In the genomic region with DNA sequence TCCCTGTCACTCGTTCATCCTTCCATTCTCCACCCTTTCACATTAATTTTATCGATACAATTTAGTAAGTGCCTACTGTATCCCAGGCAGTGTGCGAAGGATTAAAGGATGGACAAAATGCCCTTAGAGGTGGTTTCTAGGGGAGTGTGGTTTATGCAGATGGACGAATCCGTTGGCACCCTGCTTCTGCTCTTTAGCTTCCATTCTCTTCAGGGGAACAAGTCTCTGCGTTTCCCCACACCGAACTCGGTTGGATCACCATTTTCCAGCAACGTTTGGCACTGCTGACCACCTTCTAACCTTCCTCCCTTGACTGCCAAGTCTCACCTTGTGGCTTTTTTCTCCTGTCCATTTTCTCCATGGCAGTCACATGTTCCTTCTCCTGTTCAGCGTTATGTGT, we compare ENCODE assay signal across 9 mouse cellular contexts. TPM values are rescaled to one million over a fixed set of nuclear protein-coding genes. Genes with fewer than 3 reads are reported as not detected.
A peak's percentile ranks its signal among the peaks of the same experiment; 100 is the strongest.
DNase-seq lines count a peak whose midpoint lies in the region; ATAC-seq lines count a peak whose summit lies in the region.
"Had no signal": no experiment of that assay in that cellular context is flagged by ENCODE, and none has a peak within 500 bp of the region (broad histone marks: within the 10 kb centered on the region; RNA-seq: fewer than 3 reads in every experiment).

No protein-coding gene starts in this region.

- H3K9ac ChIP-seq in kidney, embryonic 16.5 days (replicated peaks; ENCODE audit: low read length) = peak overlapping the region; percentile 85
- peak overlapping the region; percentile 87 for H3K9ac ChIP-seq in embryonic facial prominence, embryonic 11.5 days (replicated peaks; ENCODE audit: low read length)
- peak overlapping the region; percentile 98 for H3K9ac ChIP-seq in hindbrain, embryonic 15.5 days
- H3K9ac ChIP-seq in midbrain, embryonic 14.5 days (replicated peaks; ENCODE audit: low read length) = peak overlapping the region; percentile 97

- 16% methylated on average over 10 of the region's 10 CpGs for whole genome bisulfite sequencing in kidney, embryonic 16.5 days
- WGBS in embryonic facial prominence, embryonic 11.5 days = 19% methylated on average over 10 of the region's 10 CpGs
- WGBS in hindbrain, embryonic 15.5 days = 9% methylated on average over 10 of the region's 10 CpGs
- WGBS in midbrain, embryonic 14.5 days = 14% methylated on average over 10 of the region's 10 CpGs

- DNase-seq in kidney, postnatal 4 days = no peak
- DNase-seq in embryonic facial prominence, embryonic 11.5 days (ENCODE audit: low spot score) = no peak
- no peak for DNase-seq in midbrain, embryonic 14.5 days
- DNase-seq in thymus, postnatal 10 days (ENCODE audit: low spot score in 2 of 2) = no peak
- DNase-seq in layer of hippocampus, postnatal 25 days (ENCODE audit: extremely low spot score in 1 of 2, low spot score in 1 of 2) = no peak
- DNase-seq in urinary bladder, adult 2 months (ENCODE audit: low spot score) = no peak

- no peaks in the 10 kb centered on the region for H3K27me3 ChIP-seq in kidney, embryonic 16.5 days (ENCODE audit: insufficient read depth, low read length)
- no peaks in the 10 kb centered on the region for H3K27me3 ChIP-seq in embryonic facial prominence, embryonic 11.5 days (ENCODE audit: control insufficient read depth, insufficient read depth, low read length)
- H3K27me3 ChIP-seq in hindbrain, embryonic 15.5 days = no peaks in the 10 kb centered on the region
- H3K27me3 ChIP-seq in midbrain, embryonic 14.5 days (ENCODE audit: control insufficient read depth, insufficient read depth, low read length) = no peaks in the 10 kb centered on the region

- H3K4me3 ChIP-seq in kidney, embryonic 16.5 days (ENCODE audit: low read length) = peak overlapping the region; percentile 86
- H3K4me3 ChIP-seq in embryonic facial prominence, embryonic 11.5 days (ENCODE audit: low read depth, low read length) = peak overlapping the region; percentile 89
- peak overlapping the region; percentile 93 for H3K4me3 ChIP-seq in hindbrain, embryonic 15.5 days
- H3K4me3 ChIP-seq in midbrain, embryonic 14.5 days (replicated peaks; ENCODE audit: low read depth, low read length) = peak overlapping the region; percentile 94

- H3K4me2 ChIP-seq in kidney, embryonic 16.5 days (replicated peaks; ENCODE audit: low read depth, low read length) = peak overlapping the region; percentile 98
- H3K4me2 ChIP-seq in embryonic facial prominence, embryonic 11.5 days (ENCODE audit: low read depth, low read length) = peak overlapping the region; percentile 98
- H3K4me2 ChIP-seq in hindbrain, embryonic 15.5 days = peak overlapping the region; percentile 89
- peak overlapping the region; percentile 87 for H3K4me2 ChIP-seq in midbrain, embryonic 14.5 days (ENCODE audit: low read length)

- no peak; the same call in 1 of the 2 replicates for ATAC-seq in kidney, embryonic 16.5 days (ENCODE audit: low FRiP score, low TSS enrichment)
- peak; percentile 14; the same call in 1 of the 2 replicates for ATAC-seq in embryonic facial prominence, embryonic 11.5 days (replicated peaks; ENCODE audit: insufficient number of reproducible peaks, low FRiP score, low TSS enrichment, low read depth)
- ATAC-seq in hindbrain, embryonic 15.5 days (ENCODE audit: low FRiP score, low read depth) = no peak; the same call in 1 of the 2 replicates
- ATAC-seq in midbrain, embryonic 14.5 days (ENCODE audit: low FRiP score, low TSS enrichment) = peak; percentile 15; the same call in 1 of the 2 replicates

- H3K36me3 ChIP-seq in kidney, embryonic 16.5 days (ENCODE audit: insufficient read depth, low read length) = peaks cover 18% of the 10 kb centered on the region
- peaks cover 6% of the 10 kb centered on the region for H3K36me3 ChIP-seq in embryonic facial prominence, embryonic 11.5 days (replicated peaks; ENCODE audit: control insufficient read depth, insufficient read depth, low read depth, low read length)
- H3K36me3 ChIP-seq in hindbrain, embryonic 15.5 days = peaks cover 10% of the 10 kb centered on the region
- H3K36me3 ChIP-seq in midbrain, embryonic 14.5 days (ENCODE audit: control insufficient read depth, insufficient read depth, low read length) = peaks cover 39% of the 10 kb centered on the region

- no peaks in the 10 kb centered on the region for H3K9me3 ChIP-seq in kidney, embryonic 16.5 days (ENCODE audit: low read length)
- no peaks in the 10 kb centered on the region for H3K9me3 ChIP-seq in embryonic facial prominence, embryonic 11.5 days (replicated peaks; ENCODE audit: control insufficient read depth, low read length)
- H3K9me3 ChIP-seq in hindbrain, embryonic 15.5 days = no peaks in the 10 kb centered on the region
- H3K9me3 ChIP-seq in midbrain, embryonic 14.5 days (ENCODE audit: control insufficient read depth, low read length) = no peaks in the 10 kb centered on the region

- no peak overlapping the region for H3K27ac ChIP-seq in kidney, embryonic 16.5 days (ENCODE audit: low read length)
- no peak overlapping the region for H3K27ac ChIP-seq in embryonic facial prominence, embryonic 11.5 days (replicated peaks; ENCODE audit: low read depth, low read length)
- H3K27ac ChIP-seq in hindbrain, embryonic 15.5 days (replicated peaks) = peak overlapping the region; percentile 96
- peak overlapping the region; percentile 88 for H3K27ac ChIP-seq in midbrain, embryonic 14.5 days (replicated peaks; ENCODE audit: low read depth, low read length)

- peaks cover 20% of the 10 kb centered on the region for H3K4me1 ChIP-seq in kidney, embryonic 16.5 days (ENCODE audit: insufficient read depth, low read length)
- H3K4me1 ChIP-seq in embryonic facial prominence, embryonic 11.5 days (ENCODE audit: control insufficient read depth, insufficient read depth, low read length) = no peaks in the 10 kb centered on the region; the same call in 1 of the 2 replicates
- H3K4me1 ChIP-seq in hindbrain, embryonic 15.5 days (replicated peaks) = peaks cover 40% of the 10 kb centered on the region
- peaks cover 14% of the 10 kb centered on the region; the same call in 1 of the 2 replicates for H3K4me1 ChIP-seq in midbrain, embryonic 14.5 days (ENCODE audit: control insufficient read depth, insufficient read depth, low read length)

RNA-seq across cellular contexts. Expression of gene Slc22a17, which starts 0.4 kb away (rescaled TPM):
- 45.9 and 55.1 TPM in 2 replicates for polyA plus RNA-seq in kidney, embryonic 16.5 days (2015; fragmentation: Nextera tagmentation; extraction: Ambion mirVana)
- 36.6 and 38.2 TPM in 2 replicates for polyA plus RNA-seq in embryonic facial prominence, embryonic 11.5 days (2014; fragmentation: Nextera tagmentation; extraction: Ambion mirVana)
- polyA plus RNA-seq in hindbrain, embryonic 15.5 days (2015; fragmentation: Nextera tagmentation; extraction: Ambion mirVana) = 250 and 277 TPM in 2 replicates
- 110 and 304 TPM in 2 replicates for polyA plus RNA-seq in midbrain, embryonic 14.5 days (2014; fragmentation: Nextera tagmentation; extraction: Ambion mirVana)
- total RNA-seq in layer of hippocampus, postnatal 25 days (2021) = 100 to 1,000 TPM; 715 to 737 TPM
- 102 and 148 TPM in 2 replicates for polyA plus RNA-seq in urinary bladder, adult 2 months (2012; rRNA removed)

RNA-seq across cellular contexts. Expression of gene Efs, which starts 12.6 kb away (rescaled TPM):
- polyA plus RNA-seq in kidney, embryonic 16.5 days (2015; fragmentation: Nextera tagmentation; extraction: Ambion mirVana) = 30.0 and 33.0 TPM in 2 replicates
- polyA plus RNA-seq in embryonic facial prominence, embryonic 11.5 days (2014; fragmentation: Nextera tagmentation; extraction: Ambion mirVana) = 29.0 and 29.9 TPM in 2 replicates
- polyA plus RNA-seq in hindbrain, embryonic 15.5 days (2015; fragmentation: Nextera tagmentation; extraction: Ambion mirVana) = 16.3 and 17.2 TPM in 2 replicates
- 10.2 and 18.3 TPM in 2 replicates for polyA plus RNA-seq in midbrain, embryonic 14.5 days (2014; fragmentation: Nextera tagmentation; extraction: Ambion mirVana)
- total RNA-seq in layer of hippocampus, postnatal 25 days (2021) = 10 to 100 TPM; 11.0 to 12.7 TPM
- 46.6 and 52.9 TPM in 2 replicates for polyA plus RNA-seq in urinary bladder, adult 2 months (2012; rRNA removed)

RNA-seq across cellular contexts. Expression of gene Il25, which starts 19.2 kb away (rescaled TPM):
- 0.17 TPM in 1 of 2 replicates, not detected in the other for polyA plus RNA-seq in kidney, embryonic 16.5 days (2015; fragmentation: Nextera tagmentation; extraction: Ambion mirVana)
- polyA plus RNA-seq in embryonic facial prominence, embryonic 11.5 days (2014; fragmentation: Nextera tagmentation; extraction: Ambion mirVana) = not detected in 2 replicates
- 0.70 and 0.90 TPM in 2 replicates for polyA plus RNA-seq in hindbrain, embryonic 15.5 days (2015; fragmentation: Nextera tagmentation; extraction: Ambion mirVana)
- not detected in 2 replicates for polyA plus RNA-seq in midbrain, embryonic 14.5 days (2014; fragmentation: Nextera tagmentation; extraction: Ambion mirVana)
- under 1 TPM in 1 of 2 experiments, not detected in 1; 0.59 TPM for total RNA-seq in layer of hippocampus, postnatal 25 days (2021)
- 0.07 and 0.09 TPM in 2 replicates for polyA plus RNA-seq in urinary bladder, adult 2 months (2012; rRNA removed)
- polyA plus RNA-seq: gonadal fat pad, adult 2 months had no signal

RNA-seq across cellular contexts. Expression of gene Pabpn1, which starts 21.0 kb away (rescaled TPM):
- polyA plus RNA-seq in kidney, embryonic 16.5 days (2015; fragmentation: Nextera tagmentation; extraction: Ambion mirVana) = 135 and 141 TPM in 2 replicates
- 149 and 167 TPM in 2 replicates for polyA plus RNA-seq in embryonic facial prominence, embryonic 11.5 days (2014; fragmentation: Nextera tagmentation; extraction: Ambion mirVana)
- 161 and 162 TPM in 2 replicates for polyA plus RNA-seq in hindbrain, embryonic 15.5 days (2015; fragmentation: Nextera tagmentation; extraction: Ambion mirVana)
- polyA plus RNA-seq in midbrain, embryonic 14.5 days (2014; fragmentation: Nextera tagmentation; extraction: Ambion mirVana) = 171 and 206 TPM in 2 replicates
- 100 to 1,000 TPM; 193 to 262 TPM for total RNA-seq in layer of hippocampus, postnatal 25 days (2021)
- 278 and 430 TPM in 2 replicates for polyA plus RNA-seq in urinary bladder, adult 2 months (2012; rRNA removed)

RNA-seq across cellular contexts. Expression of gene Cmtm5, which starts 22.7 kb away (rescaled TPM):
- 1.5 and 2.1 TPM in 2 replicates for polyA plus RNA-seq in kidney, embryonic 16.5 days (2015; fragmentation: Nextera tagmentation; extraction: Ambion mirVana)
- 2.0 and 2.8 TPM in 2 replicates for polyA plus RNA-seq in embryonic facial prominence, embryonic 11.5 days (2014; fragmentation: Nextera tagmentation; extraction: Ambion mirVana)
- 12.8 and 14.7 TPM in 2 replicates for polyA plus RNA-seq in hindbrain, embryonic 15.5 days (2015; fragmentation: Nextera tagmentation; extraction: Ambion mirVana)
- polyA plus RNA-seq in midbrain, embryonic 14.5 days (2014; fragmentation: Nextera tagmentation; extraction: Ambion mirVana) = 4.2 and 4.3 TPM in 2 replicates
- 10 to 100 TPM; 75.4 to 89.3 TPM for total RNA-seq in layer of hippocampus, postnatal 25 days (2021)
- 4.2 and 5.1 TPM in 2 replicates for polyA plus RNA-seq in urinary bladder, adult 2 months (2012; rRNA removed)

Comparison
In these comparisons a context has a peak if more than half of its experiments do, and no peak if none do; other contexts are left out.
1. ATAC-seq: peak in embryonic facial prominence, embryonic 11.5 days (single experiment) and midbrain, embryonic 14.5 days (single experiment); none in kidney, embryonic 16.5 days (single experiment) and hindbrain, embryonic 15.5 days (single experiment).
2. H3K27ac ChIP-seq: peak in hindbrain, embryonic 15.5 days (single experiment) and midbrain, embryonic 14.5 days (single experiment); none in kidney, embryonic 16.5 days (single experiment) and embryonic facial prominence, embryonic 11.5 days (single experiment).
3. Peak in every context shown above with its lines, with median percentiles within 50 percentile points of each other: H3K4me2 ChIP-seq, H3K4me3 ChIP-seq and H3K9ac ChIP-seq.